Mouse (Mus musculus): Measurements from ENCODE around the gene Clic3.

Gene Clic3

DNA sequence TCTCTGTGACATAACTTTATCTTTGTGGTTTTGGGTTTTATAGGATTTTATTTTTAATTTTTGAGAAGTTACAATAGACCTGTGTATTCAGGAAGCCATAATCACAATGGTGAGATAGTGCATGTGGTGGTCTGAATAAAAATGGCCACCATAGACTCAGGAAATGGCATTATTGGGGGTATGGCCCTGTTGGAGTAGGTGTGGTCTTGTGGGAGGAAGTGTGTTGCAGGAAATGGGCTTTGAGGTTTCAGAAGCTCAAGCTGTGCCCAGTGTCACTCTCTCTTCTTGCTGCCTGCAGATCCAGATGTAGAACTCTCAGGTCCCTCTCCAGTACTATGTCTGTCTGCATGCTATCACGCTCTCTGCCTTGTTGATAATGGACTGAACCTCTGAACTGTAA, 23.9 kb downstream of the Clic3 start:
- DNase-seq (ENCODE audit: low read depth, low spot score) = no peak

DNA sequence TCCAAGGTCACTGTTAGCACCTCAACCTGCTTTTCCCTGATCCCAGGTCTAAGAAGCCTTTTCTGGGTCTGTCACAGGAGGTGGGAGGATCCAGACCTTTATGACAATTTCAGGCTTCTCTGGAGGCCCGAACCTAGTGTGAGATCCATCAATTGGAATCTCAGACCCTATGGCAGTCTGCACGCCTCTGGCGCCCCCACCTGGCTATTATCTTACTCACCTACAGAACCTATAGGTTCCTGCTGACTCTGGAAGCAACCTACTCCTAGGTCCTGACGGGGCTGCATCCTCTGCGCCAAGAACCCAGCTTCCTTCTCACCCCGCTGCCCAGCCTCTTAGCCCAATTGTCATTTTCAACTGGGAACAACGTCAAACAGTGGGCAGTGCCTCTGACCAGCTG, 26.3 kb downstream of the Clic3 start:
- DNase-seq (ENCODE audit: low read depth, low spot score) = peak; percentile 84

DNA sequence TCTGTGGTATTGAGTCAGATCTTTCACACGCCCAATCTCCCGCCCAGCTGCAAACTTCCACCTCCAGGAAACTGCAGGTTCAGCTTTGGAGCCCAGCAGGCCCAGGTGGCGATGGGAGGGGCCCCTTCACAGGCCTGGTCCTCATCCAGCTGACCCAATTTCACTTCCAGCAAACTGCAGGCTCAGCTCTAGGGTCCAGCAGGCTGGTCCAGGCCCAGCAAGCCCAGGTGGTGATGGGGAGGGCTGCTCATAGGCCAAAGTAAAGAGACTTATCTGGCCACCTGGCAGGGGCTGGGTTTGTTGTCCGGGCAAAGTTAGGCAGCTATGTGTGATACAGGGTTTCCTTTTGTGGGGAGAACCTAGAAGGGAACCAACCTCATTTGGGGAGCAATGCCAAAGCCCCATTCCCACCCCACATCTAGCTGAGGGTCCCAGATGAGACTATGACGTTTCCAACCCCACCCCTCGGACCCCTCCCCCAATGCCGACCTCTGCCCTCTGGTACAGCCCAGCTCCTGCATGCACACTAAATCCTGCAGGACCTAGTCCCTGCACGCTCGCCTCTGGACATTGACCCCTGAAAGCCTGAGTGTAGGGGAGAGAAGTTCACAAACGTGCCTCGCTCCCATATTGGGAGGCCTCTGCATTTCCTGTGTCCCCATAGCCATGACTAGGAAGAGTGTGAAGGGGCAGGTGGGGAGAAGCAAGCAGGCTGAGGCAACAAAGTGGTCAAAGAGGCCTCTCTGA, 28.4 kb downstream of the Clic3 start:
- DNase-seq (ENCODE audit: low read depth, low spot score) = peak; percentile 99

DNA sequence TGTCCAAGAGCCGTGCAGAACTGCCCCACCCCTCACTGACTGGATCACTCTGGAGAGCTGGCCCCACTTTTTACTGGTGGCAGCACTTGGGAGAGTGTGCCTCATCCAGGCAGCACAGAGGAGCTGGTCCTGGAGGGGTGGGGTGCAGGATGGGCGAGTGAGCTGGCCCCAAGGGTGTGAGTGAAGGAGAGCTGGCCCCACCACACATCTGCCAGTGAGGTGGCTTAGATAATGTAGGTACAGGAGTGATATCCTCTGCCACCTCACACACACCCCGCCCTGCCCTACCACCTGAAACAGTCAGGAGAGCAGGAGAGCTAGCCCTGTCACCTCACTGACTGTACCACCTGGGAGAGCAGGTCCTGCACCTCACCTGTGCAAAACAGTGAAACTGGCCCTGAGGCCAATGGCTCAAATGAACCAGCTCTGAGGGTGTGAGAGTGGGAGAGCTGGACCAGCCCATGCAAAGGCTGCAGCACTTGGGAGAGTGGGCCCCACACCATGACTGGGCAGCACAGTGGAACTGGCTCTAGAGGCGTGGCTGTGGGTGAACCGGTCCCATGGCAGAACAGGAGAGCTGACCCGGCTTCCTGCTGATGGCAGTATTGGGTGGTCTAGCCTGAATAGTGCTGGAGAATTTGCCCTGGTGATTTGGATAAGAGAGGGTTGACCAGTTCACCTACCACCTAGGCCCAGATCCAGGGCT, 31.5 kb downstream of the Clic3 start:
- DNase-seq (ENCODE audit: low read depth, low spot score) = no peak

DNA sequence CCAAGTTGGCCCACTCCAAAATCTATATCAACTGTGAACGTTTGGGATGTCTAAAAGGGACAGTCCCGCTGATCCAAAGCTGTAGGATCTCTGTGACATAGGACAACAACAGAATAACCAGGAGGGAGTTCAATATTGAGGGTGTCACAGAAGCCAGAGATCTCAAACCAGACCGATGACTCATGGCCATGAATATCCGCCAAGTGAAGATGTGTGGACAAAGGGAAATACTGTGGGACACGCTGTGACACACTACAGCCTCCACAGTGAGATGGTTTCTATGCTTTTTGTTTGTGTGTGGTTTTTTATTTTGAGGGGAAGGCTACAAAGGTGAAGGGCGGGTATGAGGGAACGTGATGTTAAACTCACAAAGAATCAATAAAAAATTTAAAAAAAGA, 32.0 kb downstream of the Clic3 start:
- peak; percentile 91 for DNase-seq (ENCODE audit: low read depth, low spot score)

DNA sequence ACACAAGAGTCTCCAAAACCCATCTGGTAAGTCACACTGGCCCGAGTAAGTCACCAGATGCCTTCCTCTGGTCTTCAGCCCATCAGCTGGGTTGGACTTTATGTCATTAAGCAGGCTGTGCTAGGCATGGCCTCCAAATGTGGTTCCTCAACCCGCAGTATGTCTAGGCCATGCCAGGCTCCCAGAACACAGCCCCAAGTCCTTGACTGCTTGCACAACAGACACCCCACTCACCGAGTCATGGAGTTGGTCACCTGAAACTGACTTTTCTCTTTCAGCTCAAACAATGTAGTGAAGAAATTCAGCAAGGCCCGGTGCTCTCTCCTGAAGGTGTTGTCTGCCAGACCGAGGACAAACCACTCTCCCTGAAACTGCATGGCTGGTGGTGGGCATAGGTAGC, 36.4 kb downstream of the Clic3 start:
- DNase-seq (ENCODE audit: low read depth, low spot score) = no peak

DNA sequence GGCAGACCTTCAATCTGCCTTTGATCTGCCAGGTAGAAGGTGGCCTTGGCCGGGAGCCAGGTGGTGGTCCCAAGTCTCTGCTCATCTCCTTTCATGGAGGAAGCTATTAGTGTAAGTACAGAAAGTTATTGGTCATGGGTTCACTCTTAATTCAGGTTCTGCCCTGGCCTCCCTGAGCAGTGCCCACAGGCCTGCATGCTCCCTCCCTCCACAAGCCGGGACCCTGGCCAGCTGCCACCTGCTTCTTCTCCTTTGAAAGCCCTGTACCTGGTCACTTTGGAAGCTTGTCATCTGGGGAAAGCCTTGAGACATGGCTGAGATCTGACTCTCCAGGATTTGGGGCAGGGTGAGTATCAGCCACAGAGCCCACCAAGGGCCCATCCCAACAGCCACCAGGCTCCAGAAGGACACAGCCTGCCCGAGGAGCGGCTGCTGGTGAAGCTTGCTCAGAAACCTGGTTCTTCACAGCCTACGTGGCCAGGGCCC, 36.9 kb downstream of the Clic3 start, which contains the start of gene Lcn12:
TSS of gene Lcn12 (minus strand) at position 436 of the 486 bp plus-strand sequence.
- DNase-seq (ENCODE audit: low read depth, low spot score) = peak; percentile 79

DNA sequence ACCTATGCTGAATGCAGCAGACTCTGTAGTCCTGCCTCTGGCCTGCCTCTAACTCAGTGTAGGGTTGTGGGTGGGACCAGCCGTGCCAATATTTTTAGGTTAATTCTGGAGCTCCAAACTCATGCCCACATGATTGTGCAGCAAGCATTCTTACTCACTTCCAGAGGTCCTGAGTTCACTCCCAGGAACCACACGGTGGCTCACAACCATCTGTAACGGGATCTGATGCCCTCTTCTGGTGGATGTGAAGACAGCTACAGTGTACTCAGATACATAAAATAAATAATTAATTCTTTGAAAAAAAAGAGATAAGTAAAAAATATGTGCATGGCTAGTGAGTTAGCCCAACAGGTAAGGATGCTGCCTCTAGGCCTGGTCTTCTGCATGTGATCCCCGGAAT, 39.8 kb downstream of the Clic3 start:
- DNase-seq (ENCODE audit: low read depth, low spot score) = peak; percentile 92

DNA sequence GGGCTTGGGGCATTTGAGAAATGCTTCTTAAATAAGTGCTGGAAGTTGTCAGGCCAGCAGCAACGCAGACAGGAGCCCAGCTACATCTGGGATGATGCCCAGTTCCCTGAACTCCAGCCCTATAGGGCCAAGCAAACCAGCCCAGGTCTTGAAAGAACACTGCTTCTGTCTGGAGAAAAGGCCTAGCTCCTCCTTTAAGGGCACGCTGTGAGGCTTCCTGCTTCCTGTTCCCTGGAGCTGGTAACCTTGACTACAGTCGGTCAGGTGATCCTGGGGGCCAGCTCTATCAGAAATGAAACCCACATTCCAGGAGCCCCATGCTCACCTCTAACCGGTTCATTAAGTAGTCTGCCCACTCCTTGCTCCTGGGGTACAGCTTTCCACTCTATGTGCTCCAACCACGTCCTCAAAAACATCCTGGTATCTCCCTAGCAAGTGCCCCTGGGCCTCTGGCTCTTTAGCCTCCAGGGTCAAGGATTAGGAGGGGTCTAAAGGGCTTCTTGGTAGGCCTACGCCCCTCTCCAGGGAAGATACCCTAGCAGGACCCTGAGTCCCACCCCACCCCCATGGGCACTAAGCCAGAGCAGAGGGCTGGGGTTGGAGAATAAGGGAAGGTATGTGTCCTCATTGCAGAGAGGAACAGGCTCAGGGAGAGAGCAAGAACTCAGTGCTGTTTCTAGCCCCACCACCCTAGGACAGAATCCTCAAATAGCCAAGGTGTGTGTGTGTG, 41.4 kb downstream of the Clic3 start:
- no peak for DNase-seq (ENCODE audit: low read depth, low spot score)

DNA sequence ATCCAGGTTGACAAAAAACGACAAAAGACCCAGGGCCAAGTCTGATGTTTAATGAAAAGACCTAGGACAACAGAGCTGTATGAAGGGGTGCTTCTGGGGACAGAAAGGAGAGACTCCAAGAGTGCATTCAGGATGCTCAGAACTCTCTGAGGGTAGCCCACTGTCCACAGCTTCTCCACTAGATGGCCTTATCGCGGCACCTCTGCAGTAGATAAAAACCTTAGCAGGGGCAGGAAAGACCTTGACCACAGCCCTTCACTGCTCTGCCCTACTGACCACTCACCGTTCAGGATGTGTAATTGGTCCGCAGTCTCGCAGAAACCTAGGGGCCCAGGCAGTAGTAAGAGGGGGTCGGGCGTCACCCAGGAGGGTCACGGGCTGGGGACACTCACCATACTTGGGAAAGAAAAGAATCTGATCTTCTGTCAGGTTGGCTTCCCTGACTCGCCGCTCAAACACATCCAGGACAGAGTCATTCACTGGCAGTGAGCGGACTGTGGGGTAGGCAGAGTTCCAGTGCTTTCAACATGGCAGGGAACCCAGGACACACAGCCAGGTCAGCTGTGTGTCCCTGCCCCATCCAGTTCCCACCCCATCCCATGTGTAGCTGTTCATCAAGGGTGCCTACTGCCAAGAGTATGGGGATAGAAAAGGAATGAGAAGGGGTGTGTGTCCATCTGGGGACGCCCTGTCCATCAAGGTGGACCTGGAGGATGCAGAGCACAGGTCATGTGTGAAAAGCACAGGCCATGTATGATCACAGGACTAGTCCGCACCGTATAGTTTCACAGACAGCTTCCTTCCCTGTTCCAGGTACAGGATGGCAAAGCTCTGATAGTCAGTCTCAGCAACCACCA, 42.2 kb downstream of the Clic3 start:
- DNase-seq (ENCODE audit: low read depth, low spot score) = no peak

DNA sequence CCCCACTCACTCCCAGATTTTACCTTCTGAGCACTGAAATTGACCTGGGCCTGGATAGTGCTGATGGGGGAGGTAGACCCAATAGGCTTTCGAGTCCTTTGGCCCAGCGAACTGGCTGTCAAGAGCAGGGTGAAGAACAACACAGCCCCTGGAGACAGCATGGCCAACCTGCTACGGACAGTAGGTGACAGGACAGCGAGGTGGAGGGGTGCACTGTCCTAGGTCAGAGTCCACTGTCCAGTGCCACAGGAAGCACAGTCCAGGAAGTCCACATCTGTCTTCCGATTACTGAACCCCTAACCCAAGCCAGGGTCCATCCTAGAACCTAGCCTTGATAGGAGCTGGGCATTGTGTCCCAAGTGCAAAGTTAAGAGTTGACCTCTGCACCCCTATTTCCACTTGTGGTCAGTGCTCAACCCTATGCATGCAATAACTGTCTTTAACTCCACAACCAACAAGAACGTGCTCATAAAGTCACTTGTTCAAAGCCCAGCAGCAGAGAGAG, 43.5 kb downstream of the Clic3 start:
- no peak for DNase-seq (ENCODE audit: low read depth, low spot score)

DNA sequence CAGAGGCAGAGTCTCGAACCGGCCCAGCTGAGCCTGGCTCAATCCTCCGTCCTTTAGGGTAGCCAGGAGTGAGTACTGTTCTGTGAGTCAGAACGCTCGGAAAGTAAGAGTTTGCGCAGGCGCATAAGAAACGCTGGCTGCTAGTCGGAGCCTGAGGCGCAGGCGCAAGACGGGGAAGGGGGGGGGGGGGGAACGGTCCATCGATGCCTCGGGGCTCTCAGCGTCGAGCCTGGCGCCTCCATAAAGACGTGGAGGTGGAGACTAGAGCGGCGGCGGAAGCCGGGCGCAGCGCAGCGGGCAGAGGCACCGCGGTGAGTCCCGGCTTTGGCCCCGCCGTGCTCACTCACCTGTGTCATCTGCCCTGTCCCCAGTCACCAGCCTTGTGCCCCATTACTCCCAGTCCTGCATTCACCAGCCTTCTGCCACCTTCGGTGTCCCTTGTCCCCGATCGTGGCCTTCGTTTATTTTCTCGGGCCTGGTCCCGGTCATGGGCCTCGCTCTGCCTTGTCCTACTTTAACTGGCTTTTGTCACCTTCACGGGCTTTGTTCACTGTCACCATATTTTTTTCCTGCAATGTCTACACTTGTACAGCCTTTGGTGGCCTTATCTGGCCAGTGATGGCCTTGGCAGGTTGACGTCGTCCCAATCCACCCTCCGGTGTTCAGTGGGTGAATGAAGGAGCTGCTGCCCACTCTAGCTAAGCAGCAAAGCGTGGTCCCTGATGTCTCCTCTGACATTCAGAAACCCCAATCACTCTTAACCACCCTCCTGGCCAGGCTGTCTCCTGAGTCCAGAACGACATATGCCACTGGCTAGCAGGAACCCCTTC, 44.2 kb downstream of the Clic3 start, which contains the start of gene Fbxw5:
TSS of gene Fbxw5 (plus strand) at position 175 of the 830 bp plus-strand sequence.
- peak; percentile 98 for DNase-seq (ENCODE audit: low read depth, low spot score)

DNA sequence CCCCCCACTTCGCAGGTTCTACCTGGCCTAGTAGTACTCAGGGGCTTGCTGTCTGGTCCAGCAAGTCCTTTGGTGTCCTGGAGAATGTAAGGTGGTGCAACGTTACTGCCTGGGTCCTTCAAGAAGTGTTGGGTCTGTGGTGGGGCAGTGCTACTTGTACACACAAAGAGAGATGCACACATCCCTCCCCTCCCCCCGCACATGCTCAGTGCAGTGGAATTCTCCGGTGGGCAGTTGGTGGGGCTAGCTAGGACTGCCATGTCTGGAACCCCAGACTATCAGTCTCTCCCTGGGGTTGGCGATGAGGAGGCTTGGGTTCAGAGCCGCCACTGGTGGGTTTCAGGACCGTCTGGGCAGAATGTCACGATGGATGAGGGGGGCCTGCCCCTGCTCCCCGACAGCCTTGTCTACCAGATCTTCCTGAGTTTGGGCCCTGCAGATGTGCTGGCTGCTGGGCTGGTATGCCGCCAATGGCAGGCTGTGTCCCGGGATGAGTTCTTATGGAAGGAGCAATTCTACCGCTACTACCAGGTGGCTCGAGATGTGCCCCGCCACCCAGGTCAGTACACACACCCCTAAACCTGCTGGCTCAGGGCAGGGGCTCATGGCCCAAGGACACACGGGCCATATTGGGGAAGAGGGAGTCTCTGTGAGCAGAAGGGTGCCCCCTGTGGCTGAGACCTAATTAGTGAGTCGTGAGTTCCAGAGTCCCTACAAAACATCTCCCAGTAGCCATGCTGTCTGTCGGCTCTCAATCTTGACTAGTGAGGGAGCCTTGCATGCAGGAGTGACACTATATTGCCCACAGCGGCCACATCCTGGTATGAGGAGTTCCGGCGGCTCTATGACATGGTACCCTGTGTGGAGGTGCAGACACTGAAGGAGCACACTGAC, 45.2 kb downstream of the Clic3 start, which contains the start of gene C8g:
TSS of gene C8g (minus strand) at position 127 of the 894 bp plus-strand sequence.
- DNase-seq (ENCODE audit: low read depth, low spot score) = no peak

DNA sequence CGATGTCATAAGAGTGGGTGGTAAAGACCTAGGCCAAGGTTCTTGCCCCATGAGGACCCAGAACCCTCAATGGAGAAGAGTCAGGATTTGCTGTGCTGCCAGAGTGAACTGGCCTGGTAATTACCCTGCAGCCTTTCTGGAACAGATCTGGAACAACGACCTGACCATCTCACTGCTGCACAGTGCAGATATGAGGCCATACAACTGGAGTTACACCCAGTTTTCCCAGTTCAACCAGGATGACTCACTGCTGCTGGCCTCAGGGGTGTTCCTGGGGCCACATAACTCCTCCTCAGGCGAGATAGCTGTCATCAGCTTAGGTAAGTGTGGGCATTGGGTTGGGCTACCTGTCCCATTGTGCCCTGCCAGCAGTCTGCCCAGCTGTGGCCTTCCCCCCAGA, 46.1 kb downstream of the Clic3 start:
- DNase-seq (ENCODE audit: low read depth, low spot score) = no peak

DNA sequence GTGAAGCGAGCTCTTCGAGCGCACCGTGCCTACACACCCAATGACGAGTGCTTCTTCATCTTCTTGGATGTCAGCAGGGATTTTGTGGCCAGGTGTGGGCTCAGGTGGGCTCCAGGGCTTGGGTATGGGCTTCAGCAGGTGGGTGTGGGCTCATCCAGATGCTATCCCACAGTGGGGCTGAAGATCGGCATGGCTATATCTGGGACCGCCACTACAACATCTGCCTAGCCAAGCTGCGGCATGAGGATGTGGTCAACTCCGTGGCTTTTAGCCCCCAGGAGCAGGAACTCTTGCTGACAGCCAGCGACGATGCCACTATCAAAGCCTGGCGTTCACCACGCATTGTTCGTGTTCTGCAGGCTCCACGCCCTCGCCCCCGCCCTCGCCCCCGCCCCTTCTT, 47.9 kb downstream of the Clic3 start:
- no peak for DNase-seq (ENCODE audit: low read depth, low spot score)

DNA sequence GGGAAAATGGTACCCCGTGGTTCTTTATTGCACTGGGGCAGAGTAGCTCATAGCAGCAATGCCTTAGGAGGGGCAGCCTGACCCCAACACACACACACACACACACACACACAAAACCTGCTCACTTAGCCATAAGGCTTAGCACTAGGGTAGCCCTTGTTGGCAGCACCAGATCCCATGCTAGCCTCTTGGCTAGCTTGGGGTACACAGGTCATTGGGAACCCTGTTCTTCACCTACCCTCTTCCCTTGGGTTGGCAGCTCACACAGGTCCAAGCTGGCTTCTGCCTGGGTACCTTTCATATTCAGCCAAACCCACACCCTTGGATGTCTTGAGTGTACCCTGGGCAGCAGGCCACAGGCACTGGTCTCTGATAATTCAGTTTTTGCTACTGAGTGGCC, 48.4 kb downstream of the Clic3 start:
- no peak for DNase-seq (ENCODE audit: low read depth, low spot score)

DNA sequence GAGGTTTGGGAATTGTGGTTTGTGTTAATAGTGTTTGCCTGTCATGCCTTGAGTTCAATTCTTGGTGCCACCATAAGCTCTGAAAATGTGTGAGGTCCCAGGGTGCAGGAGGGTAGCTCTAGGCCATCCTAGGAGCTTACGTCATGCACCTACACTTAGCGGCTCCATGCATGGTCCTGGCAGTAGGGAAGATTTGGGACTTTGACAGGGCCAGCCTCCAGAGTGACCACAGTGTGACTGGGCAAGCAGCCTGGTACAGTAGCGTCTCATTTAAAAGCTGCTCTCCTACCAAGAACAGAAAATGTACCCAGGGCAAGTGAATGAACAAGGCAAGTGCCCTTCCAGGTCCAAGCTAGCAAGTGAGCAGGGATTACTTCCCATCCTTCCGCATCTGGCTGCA, 49.2 kb downstream of the Clic3 start:
- DNase-seq (ENCODE audit: low read depth, low spot score) = no peak

DNA sequence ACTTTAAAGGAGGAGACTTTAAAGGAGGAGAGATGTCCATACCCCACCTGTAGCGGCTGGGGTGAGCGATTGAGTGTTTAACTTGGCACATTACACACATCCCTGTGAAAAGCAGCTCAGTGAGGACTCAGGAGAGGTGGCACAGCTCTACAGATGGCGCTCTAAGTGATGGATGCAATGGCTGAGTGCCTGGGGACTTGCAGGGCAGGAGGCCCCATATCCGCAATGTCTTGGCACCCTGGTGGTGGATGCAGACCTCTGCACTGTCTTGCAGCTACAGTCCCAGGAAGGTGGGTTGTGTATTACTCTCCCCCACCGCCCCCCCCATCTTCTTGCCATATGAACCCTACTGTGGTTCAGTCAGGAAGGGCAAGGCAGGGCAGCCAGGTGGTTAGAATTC, 50.3 kb downstream of the Clic3 start:
- peak; percentile 47 for DNase-seq (ENCODE audit: low read depth, low spot score)

Measured in brain, adult 2 months (tissue).